Mouse (Mus musculus): ENCODE measurements at regions not wholly inside any gene's neighbourhood (a gene's known extent, or its start where the extent isn't known, plus 50 kb on each side); places are given as distances from the start of the nearest gene placed in this dataset.
A peak's percentile ranks its signal among the peaks of the same experiment; 100 is the strongest.

- DNase-seq (ENCODE audit: low spot score): no peak
Observed at GRCm38 (mm10) chr10:45763160-45763955, 185.7 kb downstream of the Hace1 start.

GRCm38 (mm10) chr10:45779720-45780119, 202.1 kb downstream of the Hace1 start:
- no peak for DNase-seq (ENCODE audit: low spot score)

GRCm38 (mm10) chr10:45783026-45783425, 205.4 kb downstream of the Hace1 start:
- DNase-seq (ENCODE audit: low spot score): no peak

- DNase-seq (ENCODE audit: low spot score): no peak
Observed at GRCm38 (mm10) chr10:45783461-45784149, 206.0 kb downstream of the Hace1 start.

- no peak for DNase-seq (ENCODE audit: low spot score)
Observed at GRCm38 (mm10) chr10:45784150-45784479, 206.5 kb downstream of the Hace1 start.

- no peak for DNase-seq (ENCODE audit: low spot score)
Observed at GRCm38 (mm10) chr10:45784575-45784974, 206.9 kb downstream of the Hace1 start.

- no peak for DNase-seq (ENCODE audit: low spot score)
Observed at GRCm38 (mm10) chr10:45788356-45788755, 210.7 kb downstream of the Hace1 start.

GRCm38 (mm10) chr10:45795582-45795981, 218.0 kb downstream of the Hace1 start:
- DNase-seq (ENCODE audit: low spot score): no peak

GRCm38 (mm10) chr10:45800070-45800851, 222.6 kb downstream of the Hace1 start:
- no peak for DNase-seq (ENCODE audit: low spot score)

GRCm38 (mm10) chr10:45801463-45801862, 223.8 kb downstream of the Hace1 start:
- no peak for DNase-seq (ENCODE audit: low spot score)

GRCm38 (mm10) chr10:45806984-45807827, 229.6 kb downstream of the Hace1 start:
- no peak for DNase-seq (ENCODE audit: low spot score)

- DNase-seq (ENCODE audit: low spot score): no peak
Observed at GRCm38 (mm10) chr10:45811882-45812281, 234.3 kb downstream of the Hace1 start.

GRCm38 (mm10) chr10:45813804-45814203, 236.2 kb downstream of the Hace1 start:
- no peak for DNase-seq (ENCODE audit: low spot score)

- no peak for DNase-seq (ENCODE audit: low spot score)
Observed at GRCm38 (mm10) chr10:45816679-45817078, 239.1 kb downstream of the Hace1 start.

GRCm38 (mm10) chr10:45820986-45821655, 243.5 kb downstream of the Hace1 start:
- DNase-seq (ENCODE audit: low spot score): no peak

- no peak for DNase-seq (ENCODE audit: low spot score)
Observed at GRCm38 (mm10) chr10:45822251-45822650, 244.6 kb downstream of the Hace1 start.

- no peak for DNase-seq (ENCODE audit: low spot score)
Observed at GRCm38 (mm10) chr10:45823612-45824011, 246.0 kb downstream of the Hace1 start.

- no peak for DNase-seq (ENCODE audit: low spot score)
Observed at GRCm38 (mm10) chr10:45848654-45849053, 271.0 kb downstream of the Hace1 start.

GRCm38 (mm10) chr10:45849841-45850240, 272.2 kb downstream of the Hace1 start:
- no peak for DNase-seq (ENCODE audit: low spot score)

GRCm38 (mm10) chr10:45850625-45851024, 273.0 kb downstream of the Hace1 start:
- peak; percentile 2 for DNase-seq (ENCODE audit: low spot score)

GRCm38 (mm10) chr10:45852688-45853087, 275.1 kb downstream of the Hace1 start:
- DNase-seq (ENCODE audit: low spot score): no peak
